Mouse (Mus musculus): ENCODE results near the gene Nudt16l1.

DNA sequence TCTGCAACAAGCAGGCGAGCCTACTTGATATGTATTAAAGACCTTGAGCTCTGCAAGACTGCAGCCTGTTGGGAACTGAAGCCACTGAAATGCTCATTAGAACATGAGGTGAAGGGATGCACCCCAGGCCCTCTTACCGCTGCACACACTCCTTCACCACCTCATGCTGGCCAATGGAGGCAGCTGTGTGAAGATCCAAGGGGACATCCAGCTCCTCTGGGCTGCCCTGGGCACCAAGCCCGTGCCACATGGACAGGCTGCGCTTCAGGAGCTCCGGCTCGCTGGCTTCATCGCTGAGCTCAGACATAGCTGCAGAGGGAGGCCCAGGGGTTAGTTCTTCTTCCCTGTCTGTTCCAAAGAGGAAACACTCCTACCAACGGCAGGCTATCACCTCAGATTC lies 21.7 kb downstream of the Nudt16l1 start:
- no peak for TF ChIP-seq CTCF (IDR thresholded peaks at IDR 0.05; ENCODE audit: low read depth)
- no peak for TF ChIP-seq EP300 (IDR thresholded peaks at IDR 0.05; ENCODE audit: low read depth)
